Mouse (Mus musculus) C2C12 (cell line): ENCODE measurements around the gene Mroh2a. TPM values are rescaled to one million over a fixed set of nuclear protein-coding genes. Genes with fewer than 3 reads are reported as not detected.

Source experiments
- H3K27me3 ChIP-seq: one replicate; pipeline ENCODE4 v1.6.1; 2011; ENCODE audit not compliant: control insufficient read depth, insufficient read depth, insufficient read length
- H3K36me3 ChIP-seq: one replicate; pipeline ENCODE4 v1.6.1; 2011; ENCODE audit not compliant: control insufficient read depth, insufficient read depth
- H3K4me3 ChIP-seq: one replicate; pipeline ENCODE4 v1.5.1; 2011; ENCODE audit warnings: mild to moderate bottlenecking, control low read depth; ENCODE audit not compliant: poor library complexity, insufficient read depth, severe bottlenecking
- H3K79me2 ChIP-seq: one replicate; pipeline ENCODE4 v1.6.1; 2011; ENCODE audit not compliant: control insufficient read depth, insufficient read depth
- H3K79me3 ChIP-seq: one replicate; pipeline ENCODE4 v1.6.1; 2011; ENCODE audit warnings: low read depth, control low read depth
- H3ac ChIP-seq: one replicate; pipeline ENCODE3; 2011; ENCODE audit warnings: low read depth; ENCODE audit not compliant: control insufficient read depth, insufficient read length
- CEBPB ChIP-seq: IDR thresholded peaks from one replicate; pipeline ENCODE4 v1.6.1; 2011; ENCODE audit warnings: low read depth, mild to moderate bottlenecking, control low read depth, moderate library complexity
- CTCF ChIP-seq: IDR thresholded peaks from one replicate; pipeline ENCODE4 v1.5.1; 2011; ENCODE audit not compliant: control insufficient read depth, insufficient read depth, insufficient read length
- FOSL1 ChIP-seq: IDR thresholded peaks from one replicate; pipeline ENCODE4 v1.8.0; 2011; ENCODE audit warnings: mild to moderate bottlenecking, low read length; ENCODE audit not compliant: poor library complexity, insufficient read depth, severe bottlenecking
- MAX ChIP-seq: IDR thresholded peaks from one replicate; pipeline ENCODE4 v1.6.1; 2011; ENCODE audit warnings: mild to moderate bottlenecking, control low read depth
- MYOD1 ChIP-seq: IDR thresholded peaks from one replicate; pipeline ENCODE4 v1.6.1; 2011; ENCODE audit warnings: low read depth; ENCODE audit not compliant: control insufficient read depth, insufficient read length
- MYOG ChIP-seq: IDR thresholded peaks from one replicate; pipeline ENCODE4 v1.6.1; 2011; ENCODE audit not compliant: control insufficient read depth, insufficient read length; ENCODE audit errors: extremely low read depth
- USF1 ChIP-seq: IDR thresholded peaks from one replicate; pipeline ENCODE4 v1.6.1; 2011; ENCODE audit warnings: low read depth, mild to moderate bottlenecking, control low read depth, moderate library complexity
- polyA plus RNA-seq: library from polyadenylated mRNA; unstranded; fragments of >200 nt; fragmentation: generic; extraction: Trizol; gene quantifications from one replicate; pipeline ENCODE4 v1.2.1, GENCODE M21; 2012; ENCODE audit warnings: missing spikeins

Mroh2a gene
- polyA plus RNA-seq, 1 experiment: 0.69 TPM

DNA sequence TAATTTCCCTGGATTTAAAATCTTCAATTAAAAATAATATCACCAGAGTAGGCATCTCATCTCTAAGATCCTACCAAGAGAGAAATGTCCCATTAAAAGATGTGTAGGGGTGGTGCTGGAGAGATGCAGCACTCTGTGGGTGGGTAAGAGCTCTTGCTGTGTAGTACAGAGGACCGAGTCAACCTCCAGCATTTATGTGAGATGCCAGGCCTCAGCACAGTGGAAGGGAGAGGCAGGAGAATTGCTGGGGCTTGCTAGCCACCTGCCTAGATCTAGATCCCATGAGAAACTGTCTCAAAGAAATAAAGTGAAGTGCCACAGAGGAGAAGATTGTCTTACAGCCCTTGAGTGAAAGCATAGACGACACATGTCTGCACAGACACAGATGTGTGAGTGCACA is 10.2 kb upstream of the Mroh2a start:
- Histone ChIP-seq H3K79me2 (no peaks in the 10 kb centered on the region), H3ac (no peak overlapping the region), H3K36me3 (no peaks in the 10 kb centered on the region), H3K27me3 (peaks cover 6% of the 10 kb centered on the region), H3K4me3 (no peak overlapping the region), H3K79me3 (no peaks in the 10 kb centered on the region)
- TF ChIP-seq MYOG (no peak), CTCF (no peak), USF1 (no peak), CEBPB (no peak), MYOD1 (no peak), MAX (no peak), FOSL1 (no peak)

DNA sequence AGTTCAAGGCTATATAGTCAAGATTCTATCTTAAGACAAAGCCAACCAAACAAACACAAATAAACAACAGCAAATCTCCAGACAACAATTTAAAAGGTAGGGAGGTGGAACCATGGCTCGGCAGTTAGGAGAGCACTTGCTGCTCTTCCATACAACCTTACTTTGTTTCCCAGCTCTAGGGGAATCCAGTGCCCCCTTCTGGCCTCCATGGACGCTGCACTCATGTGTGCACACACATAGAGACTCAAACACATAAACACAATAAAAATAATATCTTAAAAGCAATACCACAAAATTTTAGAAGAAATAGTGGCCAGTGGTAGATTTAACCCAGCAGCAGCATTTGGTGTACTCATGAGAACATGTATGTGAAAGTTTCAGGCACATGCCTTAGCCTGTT is 9.6 kb upstream of the Mroh2a start:
- H3K4me3 ChIP-seq: no peak overlapping the region
- no peak for TF ChIP-seq USF1
- no peak for TF ChIP-seq MAX
- TF ChIP-seq MYOG: no peak
- TF ChIP-seq CTCF: no peak
- no peak for TF ChIP-seq FOSL1
- TF ChIP-seq CEBPB: no peak
- no peaks in the 10 kb centered on the region for H3K79me2 ChIP-seq
- no peak overlapping the region for H3ac ChIP-seq
- H3K79me3 ChIP-seq: no peaks in the 10 kb centered on the region
- H3K36me3 ChIP-seq: no peaks in the 10 kb centered on the region
- peaks cover 3% of the 10 kb centered on the region for H3K27me3 ChIP-seq

DNA sequence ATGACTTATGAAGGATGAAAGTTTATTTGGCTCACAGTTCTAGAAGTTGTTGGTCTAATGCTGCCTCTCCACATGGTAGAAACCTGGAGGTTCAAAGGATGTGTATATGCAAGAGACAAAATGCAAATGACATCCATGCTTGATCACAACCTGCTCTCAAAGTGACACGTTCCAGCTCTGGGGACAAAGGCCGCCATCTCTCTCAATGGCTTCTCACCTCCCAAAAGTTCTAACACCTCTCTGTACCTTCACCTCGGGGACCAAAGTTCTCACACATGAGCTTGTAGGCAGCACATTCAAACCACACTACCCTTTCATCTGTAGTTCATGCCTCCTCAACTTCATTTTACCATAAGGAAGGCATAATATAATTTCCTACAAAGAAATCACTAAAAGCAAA is 9.2 kb upstream of the Mroh2a start:
- Histone ChIP-seq H3K79me3 (no peaks in the 10 kb centered on the region), H3K27me3 (peaks cover 3% of the 10 kb centered on the region), H3K36me3 (no peaks in the 10 kb centered on the region), H3K79me2 (no peaks in the 10 kb centered on the region), H3K4me3 (no peak overlapping the region), H3ac (no peak overlapping the region)
- TF ChIP-seq MYOG: no peak
- TF ChIP-seq MAX: no peak
- TF ChIP-seq MYOD1: no peak
- no peak for TF ChIP-seq FOSL1
- TF ChIP-seq CEBPB: no peak

DNA sequence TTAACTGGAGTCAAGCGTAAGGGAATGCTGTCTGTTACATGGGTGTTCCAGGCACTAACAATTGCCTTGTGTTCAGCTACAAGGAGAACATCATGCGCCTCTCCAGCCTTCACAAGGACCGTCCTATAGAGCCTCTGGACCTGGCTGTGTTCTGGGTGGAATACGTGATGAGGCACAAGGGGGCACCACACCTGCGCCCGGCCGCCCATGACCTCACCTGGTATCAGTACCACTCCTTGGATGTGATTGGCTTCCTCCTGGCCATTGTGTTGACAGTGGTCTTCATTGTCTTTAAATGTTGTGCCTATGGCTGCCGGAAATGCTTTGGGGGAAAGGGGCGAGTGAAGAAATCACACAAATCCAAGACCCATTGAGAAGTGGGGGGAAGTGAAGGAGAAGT is 8.7 kb upstream of the Mroh2a start:
- no peak for TF ChIP-seq MAX
- TF ChIP-seq USF1: no peak
- TF ChIP-seq CEBPB: no peak
- no peak for TF ChIP-seq FOSL1
- TF ChIP-seq CTCF: no peak
- no peak for TF ChIP-seq MYOG
- no peak for TF ChIP-seq MYOD1
- no peaks in the 10 kb centered on the region for H3K79me3 ChIP-seq
- no peaks in the 10 kb centered on the region for H3K79me2 ChIP-seq
- no peaks in the 10 kb centered on the region for H3K36me3 ChIP-seq
- no peak overlapping the region for H3ac ChIP-seq
- H3K27me3 ChIP-seq: peaks cover 3% of the 10 kb centered on the region
- H3K4me3 ChIP-seq: no peak overlapping the region

DNA sequence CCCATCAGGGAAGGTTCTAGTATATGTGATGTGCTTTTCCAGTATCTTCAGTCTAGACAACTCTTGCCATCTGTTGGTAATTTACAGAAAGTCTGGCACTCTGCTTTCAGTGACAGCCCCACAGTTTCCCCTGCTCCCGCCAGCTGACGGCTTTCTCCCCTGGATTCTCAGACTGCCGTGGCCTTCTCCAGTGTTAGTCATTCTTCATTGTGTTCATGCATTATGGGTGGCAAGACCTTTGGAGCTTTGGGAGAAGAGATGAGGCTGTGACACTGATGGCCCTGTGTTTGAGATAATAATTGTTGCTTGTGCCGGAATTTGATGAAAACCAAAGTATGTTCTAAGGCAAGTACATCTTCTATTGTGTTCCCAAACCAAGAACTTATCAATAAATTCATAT is 8.2 kb upstream of the Mroh2a start:
- TF ChIP-seq USF1 (no peak), CEBPB (no peak), FOSL1 (no peak), CTCF (no peak), MAX (no peak), MYOG (no peak), MYOD1 (no peak)
- Histone ChIP-seq H3K79me3 (no peaks in the 10 kb centered on the region), H3K27me3 (peaks cover 3% of the 10 kb centered on the region), H3K79me2 (no peaks in the 10 kb centered on the region), H3K36me3 (no peaks in the 10 kb centered on the region), H3ac (no peak overlapping the region), H3K4me3 (no peak overlapping the region)

DNA sequence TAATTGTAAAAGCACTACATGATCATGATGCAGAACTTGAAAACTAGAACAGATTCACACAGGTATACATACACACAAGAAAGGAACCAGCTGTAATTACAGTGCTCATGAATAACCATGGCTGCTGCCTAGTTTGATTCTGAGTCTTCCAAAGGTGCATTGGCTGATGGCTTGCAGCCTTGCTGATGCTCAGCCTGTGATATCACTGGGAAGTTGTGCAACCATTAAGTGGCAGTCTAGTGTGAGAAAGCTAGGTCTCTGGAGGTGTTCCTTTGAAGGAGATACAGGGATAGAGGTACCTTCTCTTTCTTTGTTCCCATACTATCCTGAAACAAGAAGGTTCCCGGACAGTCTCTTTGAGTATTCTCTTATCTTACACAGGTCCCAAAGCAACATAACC is 7.7 kb upstream of the Mroh2a start:
- no peak for TF ChIP-seq MAX
- TF ChIP-seq CTCF: no peak
- no peak for TF ChIP-seq MYOG
- Histone ChIP-seq H3K36me3 (no peaks in the 10 kb centered on the region), H3K27me3 (no peaks in the 10 kb centered on the region), H3K79me3 (no peaks in the 10 kb centered on the region), H3K79me2 (no peaks in the 10 kb centered on the region), H3K4me3 (no peak overlapping the region), H3ac (no peak overlapping the region)
